Mouse (Mus musculus): Measurements from ENCODE around the gene Rpl7l1.

The Rpl7l1 gene

DNA sequence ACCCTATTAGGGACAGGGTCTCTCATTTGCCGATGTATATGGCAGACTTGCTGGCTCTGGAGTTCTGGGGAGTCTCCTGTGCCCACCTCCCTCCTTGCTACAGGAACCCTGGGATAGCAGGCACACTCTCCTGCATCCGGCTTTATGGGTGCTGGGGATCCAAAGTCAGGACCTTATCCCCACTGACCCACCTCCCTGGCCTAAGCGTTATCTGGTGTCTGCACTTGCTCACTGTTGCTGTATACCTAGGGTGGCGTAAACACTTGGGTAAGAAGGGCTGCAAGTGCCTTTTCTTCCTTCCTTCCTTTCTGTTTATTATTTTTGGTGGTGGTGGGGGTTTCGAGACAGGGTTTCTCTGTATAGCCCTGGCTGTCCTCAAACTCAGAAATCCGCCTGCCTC lies 41.2 kb downstream of the Rpl7l1 start:
- no peak for DNase-seq (ENCODE audit: low read depth, low spot score)

DNA sequence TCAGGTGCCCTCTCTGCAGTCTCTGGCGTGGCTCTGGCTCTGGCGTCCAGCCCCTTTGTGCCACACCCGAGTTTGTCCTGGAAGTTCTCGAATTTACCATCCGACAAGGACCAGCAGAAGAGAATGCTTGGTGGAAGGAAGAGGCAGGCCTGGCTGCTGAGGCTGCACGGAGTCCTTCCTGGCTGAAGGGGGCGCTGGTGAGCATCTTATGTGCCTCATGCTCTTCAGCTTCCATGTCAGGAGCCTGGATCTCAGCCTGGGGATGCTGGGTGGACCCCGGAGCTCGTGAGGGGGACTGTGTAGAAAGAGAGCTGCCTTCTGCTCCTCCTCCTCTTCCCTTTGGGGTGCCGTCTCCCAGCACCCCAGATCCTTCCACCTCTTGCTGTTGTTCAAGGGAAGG lies 46.3 kb downstream of the Rpl7l1 start:
- DNase-seq (ENCODE audit: low read depth, low spot score), result no peak

DNA sequence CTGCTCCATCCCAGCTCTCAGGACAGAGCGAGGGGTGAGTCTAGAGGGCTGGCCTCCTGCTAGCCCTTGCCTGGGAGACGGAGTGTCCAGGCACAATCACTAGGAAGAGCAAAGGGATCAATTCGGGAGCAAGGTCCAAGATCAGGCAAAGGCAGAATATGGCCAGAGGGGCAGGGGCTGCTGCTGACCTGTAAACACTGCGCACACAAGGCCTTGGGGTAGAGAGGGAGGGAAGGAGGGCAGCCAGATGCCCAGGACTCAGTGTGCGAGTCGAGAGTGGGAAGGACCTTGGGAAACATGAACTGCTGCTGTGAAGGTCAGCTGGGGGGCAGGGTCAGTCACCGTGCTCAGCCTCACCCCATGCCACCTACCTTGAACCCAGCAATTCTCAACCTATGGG lies 47.2 kb downstream of the Rpl7l1 start:
- DNase-seq (ENCODE audit: low read depth, low spot score), result no peak

DNA sequence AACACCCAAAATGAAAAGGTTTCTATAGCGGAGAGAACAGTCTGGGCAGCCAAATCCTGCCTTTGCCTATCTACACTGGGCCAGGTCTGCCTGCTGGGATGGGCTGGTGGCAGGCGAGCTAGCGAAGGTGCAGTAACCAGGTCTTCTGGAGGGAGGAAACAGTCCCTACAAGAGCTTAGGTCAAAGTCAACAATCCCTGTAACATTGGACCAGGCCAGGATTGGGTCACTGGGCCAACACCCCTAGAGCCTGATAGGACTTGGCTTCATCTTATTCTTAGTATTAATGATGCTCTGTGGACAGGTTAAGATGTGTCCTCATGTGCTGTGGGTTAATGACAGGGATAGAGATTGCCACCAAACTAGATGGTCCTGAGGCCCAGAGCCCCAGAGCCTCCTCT lies 48.4 kb downstream of the Rpl7l1 start:
- DNase-seq (ENCODE audit: low read depth, low spot score), result no peak

DNA sequence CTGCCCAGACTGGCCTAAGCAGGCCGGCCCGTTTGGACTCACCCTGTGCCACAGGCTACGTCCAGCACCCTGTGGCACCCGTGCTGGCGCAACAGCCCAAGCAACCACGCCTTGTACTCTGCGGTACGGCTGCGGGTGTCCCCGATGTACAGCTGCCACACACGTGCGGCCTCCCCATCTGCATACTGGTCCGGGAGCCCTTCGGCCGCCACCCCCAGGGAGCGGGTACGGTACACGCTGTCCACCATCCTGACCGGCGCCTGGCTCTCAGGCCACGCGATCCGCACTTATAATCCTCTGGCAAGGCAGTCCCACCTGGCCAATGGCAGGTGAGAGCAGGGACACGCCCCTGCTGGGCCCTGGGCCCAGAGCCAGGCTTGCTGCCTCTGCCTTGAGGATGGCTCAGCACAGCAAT lies 53.6 kb downstream of the Rpl7l1 start, which contains the start of gene Gnmt:
Gnmt (minus strand) TSS at position 265 of the 415 bp plus-strand sequence.
- DNase-seq (ENCODE audit: low read depth, low spot score), result no peak

DNA sequence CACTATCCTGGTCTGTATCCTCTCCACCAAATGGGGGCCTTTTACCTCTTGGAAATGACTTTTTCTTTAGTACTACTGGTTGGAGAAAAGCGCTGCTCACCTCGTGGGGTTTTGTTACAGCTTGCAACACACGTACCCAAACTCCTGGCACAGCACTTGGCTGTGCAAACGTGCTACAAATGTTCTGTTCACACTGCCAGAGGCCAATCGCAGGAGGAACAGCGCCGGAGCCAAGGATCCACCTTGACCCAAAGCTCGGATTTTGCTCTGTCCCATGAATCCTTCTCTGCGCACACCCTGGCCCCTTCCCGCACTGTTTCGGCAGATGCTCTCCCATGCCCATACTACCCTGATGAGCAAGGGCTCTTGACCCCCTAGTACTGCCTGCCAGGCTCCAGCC lies 54.0 kb downstream of the Rpl7l1 start:
- DNase-seq (ENCODE audit: low read depth, low spot score), result no peak

DNA sequence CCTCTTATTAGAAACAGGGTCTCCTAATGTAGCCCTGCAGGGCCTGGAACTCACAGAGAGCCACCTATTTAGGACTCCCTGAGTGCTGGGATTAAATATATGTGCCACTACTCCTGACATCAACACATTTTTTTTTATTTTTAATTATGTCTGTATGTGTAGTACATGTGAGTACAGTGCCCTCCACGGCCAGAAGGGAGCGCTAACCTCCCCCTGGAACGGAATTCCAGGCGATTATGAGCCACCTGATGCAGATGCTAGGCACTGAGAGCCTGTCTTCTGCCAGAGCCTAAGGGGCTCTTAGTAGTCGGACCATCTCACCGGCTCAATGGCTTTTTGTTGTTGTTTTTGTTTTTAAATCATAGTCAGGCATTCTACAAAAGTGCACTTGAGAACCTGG lies 54.5 kb downstream of the Rpl7l1 start:
- DNase-seq (ENCODE audit: low read depth, low spot score), result no peak

DNA sequence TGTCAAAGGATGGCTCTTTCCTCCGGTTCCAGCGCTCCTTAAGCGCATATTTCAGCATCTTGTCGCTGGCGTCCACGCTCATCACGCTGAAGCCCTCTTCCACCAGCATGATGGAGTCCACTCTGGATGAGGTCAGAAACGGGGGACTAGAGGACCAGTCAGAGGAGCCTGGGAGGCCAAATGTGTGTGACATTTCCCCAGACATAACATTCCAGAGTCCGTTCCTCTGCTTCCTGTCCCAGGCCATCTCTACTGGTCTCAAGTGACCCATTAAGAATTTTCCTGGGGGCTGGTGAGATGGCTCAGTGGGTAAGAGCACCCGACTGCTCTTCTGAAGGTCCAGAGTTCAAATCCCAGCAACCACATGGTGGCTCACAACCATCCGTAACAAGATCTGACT lies 55.2 kb downstream of the Rpl7l1 start:
- DNase-seq (ENCODE audit: low read depth, low spot score), result no peak

DNA sequence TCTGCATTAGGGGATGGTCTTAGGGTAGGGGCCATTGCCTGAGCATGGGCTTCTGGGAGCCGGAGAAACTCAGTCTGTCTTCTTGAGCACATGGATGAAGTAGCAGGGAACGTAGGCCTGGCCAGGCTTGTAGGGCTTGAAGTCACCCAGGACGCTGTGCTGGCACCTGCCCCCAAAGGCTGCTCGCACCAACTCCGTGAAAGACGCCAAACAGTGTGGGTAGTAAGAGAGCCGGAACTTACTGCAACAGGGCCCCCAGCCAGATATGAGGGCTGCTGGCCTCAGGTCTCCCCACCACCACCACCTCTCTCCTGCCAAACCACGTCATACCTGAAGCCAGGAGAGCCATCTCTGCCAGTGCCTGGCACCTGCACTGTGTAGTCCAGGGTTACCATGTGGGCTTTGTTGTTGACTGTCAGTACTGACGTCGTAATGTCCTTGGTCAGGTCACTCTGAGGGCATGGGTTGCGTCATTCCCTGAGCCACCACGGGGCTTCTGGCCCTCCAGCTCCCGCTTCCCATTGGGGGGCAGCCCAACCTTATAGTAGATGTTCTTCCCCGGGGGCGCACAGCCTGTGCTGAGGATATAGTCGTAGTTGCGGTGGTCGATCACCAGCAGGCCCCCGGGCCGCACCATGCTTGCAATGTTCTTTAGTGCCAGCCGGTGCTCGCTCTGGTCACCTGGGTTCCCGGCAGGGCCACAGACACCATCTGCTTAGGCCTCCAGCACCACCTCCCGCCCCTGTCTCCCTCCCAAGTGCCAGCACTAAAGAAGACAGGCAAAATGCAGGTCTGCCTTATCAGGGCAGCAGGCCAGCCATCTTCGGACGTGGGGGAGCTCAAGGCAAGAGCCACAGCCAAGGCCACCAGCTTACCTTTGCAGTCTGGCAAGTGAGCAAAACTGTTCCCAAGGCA lies 56.5 kb downstream of the Rpl7l1 start:
- DNase-seq (ENCODE audit: low read depth, low spot score), result no peak

DNA sequence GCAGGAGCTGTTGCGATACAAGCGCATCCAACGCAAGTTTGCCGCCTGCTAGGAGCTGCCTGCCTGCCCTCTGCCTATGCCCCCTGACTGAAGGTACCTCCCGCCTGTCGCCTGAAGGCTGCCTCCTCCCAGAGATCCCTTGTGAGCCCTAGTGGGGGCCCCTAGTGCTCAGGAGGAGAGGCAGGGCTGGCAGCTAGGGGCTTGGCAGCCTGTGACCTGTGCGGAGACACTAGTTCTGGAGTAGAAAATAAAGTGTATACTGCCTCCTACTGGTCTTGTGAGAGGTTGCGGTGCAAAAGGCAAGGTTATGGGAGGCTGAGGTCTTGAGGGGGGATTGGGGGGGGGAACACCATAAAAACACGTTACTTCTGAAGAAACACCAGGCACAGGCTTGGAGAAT lies 57.2 kb downstream of the Rpl7l1 start:
- DNase-seq (ENCODE audit: low read depth, low spot score), result no peak

DNA sequence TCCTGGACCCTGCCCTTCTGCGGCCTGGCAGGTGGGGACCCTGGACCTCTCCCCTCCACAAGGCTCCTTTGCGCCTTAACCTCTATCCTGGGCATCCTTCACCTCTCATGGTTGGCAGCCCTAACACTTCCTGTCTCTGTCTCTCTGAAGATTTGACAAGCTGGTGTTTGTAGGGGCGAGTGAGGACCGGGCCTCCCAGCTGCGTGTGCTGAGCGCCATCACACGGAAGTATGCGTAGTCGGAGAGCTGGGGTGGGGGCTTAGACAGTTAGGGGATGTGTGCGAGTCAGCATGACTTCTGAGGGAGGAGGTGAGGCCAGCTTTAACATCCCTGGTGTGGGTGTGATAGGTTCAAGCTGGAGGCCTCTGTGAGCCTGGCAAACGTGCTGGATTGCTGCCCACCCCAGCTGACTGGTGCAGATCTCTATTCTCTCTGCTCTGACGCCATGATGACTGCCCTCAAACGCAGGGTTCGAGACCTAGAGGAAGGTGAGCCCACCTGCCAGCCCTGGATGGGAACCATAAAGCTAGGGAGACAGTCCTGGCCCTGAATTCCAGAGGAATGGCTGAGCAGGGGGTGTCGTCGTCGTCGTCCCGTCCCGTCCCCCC lies 57.9 kb downstream of the Rpl7l1 start:
- no peak for DNase-seq (ENCODE audit: low read depth, low spot score)
